Comparison of ENCODE assay signal across 21 mouse cellular contexts in genomic region chr4:132315711-132316110, GRCm38 (mm10). TPM values are rescaled to one million over a fixed set of nuclear protein-coding genes. Genes with fewer than 3 reads are reported as not detected.
A peak's percentile ranks its signal among the peaks of the same experiment; 100 is the strongest.
DNase-seq lines count a peak whose midpoint lies in the region; ATAC-seq lines count a peak whose summit lies in the region.
"Had no signal": no experiment of that assay in that cellular context is flagged by ENCODE, and none has a peak within 500 bp of the region (broad histone marks: within the 10 kb centered on the region; RNA-seq: fewer than 3 reads in every experiment).

No protein-coding gene starts in this region.

- DNase-seq in heart, postnatal 14 days: no peak
- peak; percentile 51 to 52 for DNase-seq in kidney, adult 8-10 months
- DNase-seq in kidney, adult 18-20 months: no peak
- peak; percentile 92 for DNase-seq in ZHBTc4 (ENCODE audit: low read depth, low spot score)
- peak; percentile 56 to 60 for DNase-seq in kidney, postnatal 25 days
- no peak for DNase-seq in layer of hippocampus, postnatal 10 days (ENCODE audit: low spot score in 2 of 2)
- no peak for DNase-seq in neural tube, embryonic 10.5 days (ENCODE audit: extremely low spot score, low spot score)
- DNase-seq: B cell, adult 2 months; cerebellum, adult 2 months; cerebellum, postnatal 36 days; forebrain, postnatal 0 days; gastrocnemius, postnatal 36 days; liver, embryonic 13.5 days; lung, embryonic 14.5 days; thymus, postnatal 25 days had no signal

- 0 out of 2 replicates have a peak overlapping the region, but pooled peaks have one; percentile 20 for H3K27ac ChIP-seq in heart, embryonic 13.5 days (replicated peaks)
- H3K27ac ChIP-seq: embryonic facial prominence, embryonic 15.5 days; hindbrain, embryonic 15.5 days; limb, embryonic 13.5 days; liver, embryonic 13.5 days; macrophage; midbrain, embryonic 10.5 days had no signal

- ATAC-seq in heart, embryonic 13.5 days (ENCODE audit: extremely low read depth, insufficient number of reproducible peaks, low FRiP score, low TSS enrichment): no peak
- ATAC-seq: forebrain, postnatal 0 days had no signal

- H3K4me3 ChIP-seq in heart, embryonic 13.5 days: no peak overlapping the region
- H3K4me3 ChIP-seq: embryonic facial prominence, embryonic 15.5 days; hindbrain, embryonic 15.5 days; limb, embryonic 13.5 days; liver, embryonic 13.5 days; midbrain, embryonic 10.5 days had no signal

- H3K4me2 ChIP-seq in heart, embryonic 13.5 days: no peak overlapping the region
- H3K4me2 ChIP-seq: embryonic facial prominence, embryonic 15.5 days; hindbrain, embryonic 15.5 days; limb, embryonic 13.5 days; liver, embryonic 13.5 days; lung, embryonic 14.5 days had no signal

- H3K9ac ChIP-seq in heart, embryonic 13.5 days: no peak overlapping the region
- H3K9ac ChIP-seq: embryonic facial prominence, embryonic 15.5 days; forebrain, postnatal 0 days; hindbrain, embryonic 15.5 days; limb, embryonic 13.5 days; liver, embryonic 13.5 days; lung, embryonic 14.5 days had no signal

- peaks cover 8% of the 10 kb centered on the region for H3K4me1 ChIP-seq in heart, embryonic 13.5 days
- H3K4me1 ChIP-seq: embryonic facial prominence, embryonic 15.5 days; midbrain, embryonic 10.5 days had no signal

- H3K36me3 ChIP-seq in heart, embryonic 13.5 days: peaks cover 93% of the 10 kb centered on the region

- H3K27me3 ChIP-seq in heart, embryonic 13.5 days (replicated peaks): no peaks in the 10 kb centered on the region
- H3K27me3 ChIP-seq: embryonic facial prominence, embryonic 15.5 days; hindbrain, embryonic 15.5 days; limb, embryonic 13.5 days; liver, embryonic 13.5 days had no signal

- 70% methylated on average over 8 of the region's 8 CpGs for WGBS in heart, embryonic 13.5 days

- H3K9me3 ChIP-seq in heart, embryonic 13.5 days: no peaks in the 10 kb centered on the region
- H3K9me3 ChIP-seq: embryonic facial prominence, embryonic 15.5 days; hindbrain, embryonic 15.5 days; limb, embryonic 13.5 days; liver, embryonic 13.5 days; midbrain, embryonic 10.5 days had no signal

- intact Hi-C loops in heart, postnatal 14 days (cut with DNase I): no loop called here

RNA-seq across cellular contexts. Expression of gene Rab42, which starts 12.5 kb away (rescaled TPM):
- polyA plus RNA-seq in heart, embryonic 13.5 days (2015; fragmentation: Nextera tagmentation; extraction: Ambion mirVana): 1.1 and 1.8 TPM in 2 replicates
- under 1 TPM; 0.39 to 0.76 TPM for total RNA-seq in heart, postnatal 14 days (2021)
- total RNA-seq in layer of hippocampus, postnatal 10 days (2021): 1 to 10 TPM; 1.8 to 2.6 TPM
- total RNA-seq: gastrocnemius, postnatal 36 days had no signal

RNA-seq across cellular contexts. Expression of gene Trnau1ap, which starts 13.6 kb away (rescaled TPM):
- polyA plus RNA-seq in heart, embryonic 13.5 days (2015; fragmentation: Nextera tagmentation; extraction: Ambion mirVana): 61.9 and 74.4 TPM in 2 replicates
- total RNA-seq in heart, postnatal 14 days (2021): 10 to 100 TPM; 21.6 to 24.6 TPM
- total RNA-seq in layer of hippocampus, postnatal 10 days (2021): 10 to 100 TPM; 25.7 to 29.2 TPM

RNA-seq across cellular contexts. Expression of gene Rcc1, which starts 37.7 kb away (rescaled TPM):
- polyA plus RNA-seq in heart, embryonic 13.5 days (2015; fragmentation: Nextera tagmentation; extraction: Ambion mirVana): 37.6 and 42.1 TPM in 2 replicates
- total RNA-seq in heart, postnatal 14 days (2021): 10 to 100 TPM in 1 of 2 experiments, 1 to 10 TPM in 1; 9.5 to 13.3 TPM
- 10 to 100 TPM; 17.7 to 20.1 TPM for total RNA-seq in layer of hippocampus, postnatal 10 days (2021)

RNA-seq across cellular contexts. Expression of gene Taf12, which starts 41.5 kb away (rescaled TPM):
- polyA plus RNA-seq in heart, embryonic 13.5 days (2015; fragmentation: Nextera tagmentation; extraction: Ambion mirVana): 26.6 and 33.6 TPM in 2 replicates
- 10 to 100 TPM; 25.8 to 27.7 TPM for total RNA-seq in heart, postnatal 14 days (2021)
- 10 to 100 TPM; 16.6 to 17.6 TPM for total RNA-seq in layer of hippocampus, postnatal 10 days (2021)

RNA-seq across cellular contexts. Expression of gene Gmeb1, which starts 54.3 kb away (rescaled TPM):
- 27.5 and 28.8 TPM in 2 replicates for polyA plus RNA-seq in heart, embryonic 13.5 days (2015; fragmentation: Nextera tagmentation; extraction: Ambion mirVana)
- total RNA-seq in heart, postnatal 14 days (2021): 10 to 100 TPM; 12.7 to 13.9 TPM
- total RNA-seq in layer of hippocampus, postnatal 10 days (2021): 10 to 100 TPM; 27.4 to 28.2 TPM

Comparison
In these comparisons a context has a peak if more than half of its experiments do, and no peak if none do; other contexts are left out.
1. DNase-seq: peak in kidney, adult 8-10 months (2 of 2), ZHBTc4 (single experiment) and kidney, postnatal 25 days (2 of 2); none in heart, postnatal 14 days (0 of 2), kidney, adult 18-20 months (single experiment), layer of hippocampus, postnatal 10 days (0 of 2) and neural tube, embryonic 10.5 days (single experiment).